Mouse (Mus musculus): ENCODE measurements around the gene Cnpy4.

DNA sequence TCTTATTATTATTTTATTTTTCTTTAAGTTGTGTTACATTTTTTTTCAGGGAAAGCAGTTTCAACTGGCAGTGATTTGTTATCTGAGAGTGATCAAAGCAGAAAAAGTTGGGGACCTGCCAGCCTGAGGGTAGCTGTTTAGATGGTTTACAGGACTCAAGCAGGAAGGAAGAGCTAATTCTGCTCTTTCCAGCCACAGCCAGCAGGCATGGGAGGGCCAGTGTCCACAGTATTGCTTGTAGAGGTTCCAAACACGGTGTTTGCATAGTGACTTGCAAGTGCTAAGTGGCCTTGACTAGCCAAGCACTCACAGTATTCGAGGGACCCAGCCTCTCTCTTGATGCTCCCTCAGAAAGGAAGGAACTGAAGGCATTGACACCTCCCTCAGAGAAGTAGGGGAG, 54.2 kb downstream of the Cnpy4 start:
- TF ChIP-seq GATA1 (IDR thresholded peaks at IDR 0.05; ENCODE audit: low read depth, low read length), result no peak
- TF ChIP-seq EP300 (IDR thresholded peaks at IDR 0.05; ENCODE audit: low read depth in 1 of 2, low read length in 2 of 2), result no peak
- TF ChIP-seq TAL1 (IDR thresholded peaks at IDR 0.05; ENCODE audit: low read length), result no peak
- no peak for TF ChIP-seq TBP (IDR thresholded peaks at IDR 0.05; ENCODE audit: low read depth, low read length)
- no peak for TF ChIP-seq POLR2A (IDR thresholded peaks at IDR 0.05; ENCODE audit: control insufficient read depth in 1 of 2, insufficient read depth in 1 of 2, low read depth in 1 of 2, low read length in 2 of 2, poor library complexity in 1 of 2)
- TF ChIP-seq ZNF384 (IDR thresholded peaks at IDR 0.05; ENCODE audit: low read depth, low read length), result no peak
- no peak for TF ChIP-seq BHLHE40 (IDR thresholded peaks at IDR 0.05; ENCODE audit: borderline replicate concordance, low read depth, low read length)
- no peak for TF ChIP-seq CTCF (IDR thresholded peaks at IDR 0.05 in 2 of 3, conservative IDR thresholded peaks at IDR 0.05 in 1 of 3; ENCODE audit: control insufficient read depth in 1 of 3, insufficient read depth in 1 of 3, low read depth in 2 of 3, low read length in 3 of 3, poor library complexity in 1 of 3, severe bottlenecking in 1 of 3)
- TF ChIP-seq POLR2AphosphoS5 (IDR thresholded peaks at IDR 0.05; ENCODE audit: borderline replicate concordance, low read depth, low read length), result no peak
- no peak for TF ChIP-seq SMC3 (IDR thresholded peaks at IDR 0.05; ENCODE audit: low read depth, low read length)
- no peak for TF ChIP-seq USF1 (IDR thresholded peaks at IDR 0.05; ENCODE audit: low read depth, low read length)
- no peak for TF ChIP-seq ETS1 (IDR thresholded peaks at IDR 0.05; ENCODE audit: low read depth, low read length)
- TF ChIP-seq CHD2 (IDR thresholded peaks at IDR 0.05; ENCODE audit: low read length), result no peak

Measured in MEL (cell line).